Mouse (Mus musculus): ENCODE measurements around the gene Itgb4. TPM values are rescaled to one million over a fixed set of nuclear protein-coding genes. Genes with fewer than 3 reads are reported as not detected.

Itgb4 gene
- polyA plus RNA-seq, 1 experiment = 8.0 TPM

DNA sequence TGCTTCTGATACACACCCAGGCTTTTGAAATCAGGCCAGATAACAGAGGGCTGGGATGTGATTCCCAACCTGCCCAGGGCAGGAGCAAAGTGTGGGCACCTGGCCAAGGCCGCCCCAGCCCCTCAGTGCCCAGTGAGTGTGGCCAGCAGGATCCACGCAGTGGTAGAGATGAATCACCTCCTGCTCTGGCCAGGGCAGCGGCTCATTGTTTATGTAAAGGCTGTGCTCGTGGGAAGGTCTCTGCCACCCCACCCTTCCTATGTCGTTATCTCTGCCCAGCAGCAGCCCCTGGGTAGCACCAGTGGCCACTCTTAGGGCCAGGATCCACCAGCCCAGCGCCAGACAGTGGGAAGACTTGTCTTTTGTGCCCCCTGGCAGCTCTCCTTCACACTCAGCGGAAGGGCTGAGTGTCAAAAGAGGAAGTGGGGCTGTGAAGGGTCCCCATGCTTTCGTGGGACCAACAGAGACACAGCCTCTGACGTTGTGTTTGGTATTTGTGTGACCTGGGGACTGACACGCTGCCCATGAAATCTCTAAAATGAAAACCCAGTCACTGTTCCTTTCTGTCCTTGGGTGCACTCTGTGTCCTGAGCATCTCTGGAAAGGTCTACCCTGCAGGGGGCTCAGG, 9.4 kb upstream of the Itgb4 start:
- Histone ChIP-seq H3K4me3 (ENCODE audit: insufficient read depth, low read length) (no peak overlapping the region), H3K27ac (ENCODE audit: insufficient read depth, low read length) (no peak overlapping the region), H3K4me1 (ENCODE audit: control insufficient read depth, insufficient read depth, low read length) (no peaks in the 10 kb centered on the region)
- no peak for TF ChIP-seq POLR2A (IDR thresholded peaks at IDR 0.05; ENCODE audit: extremely low read depth, insufficient read depth, low read length)
- no peak for TF ChIP-seq CTCF (IDR thresholded peaks at IDR 0.05; ENCODE audit: extremely low read depth, insufficient read depth, low read length)

DNA sequence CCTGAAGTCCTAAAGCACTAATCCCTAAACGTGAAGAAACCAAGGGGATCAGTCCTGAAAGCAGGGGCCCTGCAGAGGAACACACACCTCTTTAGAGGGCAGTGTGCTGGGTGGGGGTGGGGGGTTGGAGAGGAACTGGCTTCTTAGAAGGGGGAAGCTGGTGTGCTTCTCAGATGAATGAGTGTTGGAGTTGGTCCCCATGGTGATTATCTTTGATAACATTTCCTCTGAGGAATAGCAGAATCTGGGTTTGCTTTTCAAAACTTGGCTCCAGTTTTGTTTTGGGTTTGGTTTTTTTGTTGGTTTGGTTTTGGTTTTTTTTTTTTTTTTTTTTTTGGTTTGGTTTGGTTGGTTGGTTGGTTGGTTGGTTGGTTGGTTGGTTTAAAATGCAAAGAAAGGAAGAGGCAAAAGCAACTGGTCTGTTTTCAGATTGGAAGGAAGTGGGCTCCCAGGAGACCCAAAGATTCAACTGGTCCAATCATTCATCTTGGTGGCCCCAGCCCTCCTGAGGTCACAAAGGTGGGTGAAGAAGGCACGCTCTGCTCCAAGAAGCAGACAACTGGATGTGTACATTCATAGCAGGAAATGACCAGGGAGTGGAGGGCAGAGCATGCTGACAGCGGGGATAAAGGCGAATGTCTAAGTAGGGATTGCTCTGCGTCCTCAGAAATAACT, 5.6 kb upstream of the Itgb4 start:
- no peak overlapping the region for H3K27ac ChIP-seq (ENCODE audit: insufficient read depth, low read length)
- H3K4me3 ChIP-seq (ENCODE audit: insufficient read depth, low read length) = no peak overlapping the region
- no peaks in the 10 kb centered on the region for H3K4me1 ChIP-seq (ENCODE audit: control insufficient read depth, insufficient read depth, low read length)
- TF ChIP-seq POLR2A (IDR thresholded peaks at IDR 0.05; ENCODE audit: extremely low read depth, insufficient read depth, low read length) (no peak), CTCF (IDR thresholded peaks at IDR 0.05; ENCODE audit: extremely low read depth, insufficient read depth, low read length) (no peak)

DNA sequence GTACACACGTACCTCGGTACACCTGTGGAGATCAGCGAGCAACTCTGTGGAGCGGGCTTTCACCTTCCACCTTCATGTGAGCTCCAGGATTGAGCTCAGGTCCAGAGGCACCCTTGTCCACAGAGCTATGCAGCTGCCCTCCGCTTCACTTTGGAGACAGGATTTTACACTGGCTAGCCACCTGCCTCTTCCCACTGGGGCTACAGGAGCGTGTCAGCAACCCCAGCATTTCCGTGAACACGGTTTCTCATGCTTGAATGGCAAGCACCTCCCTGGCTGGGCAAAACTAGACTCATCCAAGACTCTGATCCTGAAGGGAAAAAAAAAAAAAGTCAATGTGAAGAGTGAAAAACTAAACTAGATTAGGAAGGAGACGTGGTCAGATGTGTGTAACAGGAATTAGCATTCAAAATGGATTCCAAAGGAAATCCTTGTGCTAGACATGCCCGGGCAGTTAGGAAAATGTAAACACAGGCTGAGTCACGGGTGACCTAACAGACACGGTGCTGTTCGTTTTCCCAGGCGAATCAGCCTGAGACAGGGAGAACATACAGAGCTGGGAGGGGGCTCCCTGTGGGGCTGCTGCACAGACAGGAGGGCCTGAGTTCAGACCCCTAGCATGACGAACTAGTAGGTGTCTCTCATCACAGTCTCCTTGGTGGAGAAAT, 4.4 kb upstream of the Itgb4 start:
- no peak for TF ChIP-seq CTCF (IDR thresholded peaks at IDR 0.05; ENCODE audit: extremely low read depth, insufficient read depth, low read length)
- no peak for TF ChIP-seq POLR2A (IDR thresholded peaks at IDR 0.05; ENCODE audit: extremely low read depth, insufficient read depth, low read length)
- H3K4me3 ChIP-seq (ENCODE audit: insufficient read depth, low read length) = no peak overlapping the region
- no peak overlapping the region for H3K27ac ChIP-seq (ENCODE audit: insufficient read depth, low read length)
- no peaks in the 10 kb centered on the region for H3K4me1 ChIP-seq (ENCODE audit: control insufficient read depth, insufficient read depth, low read length)

DNA sequence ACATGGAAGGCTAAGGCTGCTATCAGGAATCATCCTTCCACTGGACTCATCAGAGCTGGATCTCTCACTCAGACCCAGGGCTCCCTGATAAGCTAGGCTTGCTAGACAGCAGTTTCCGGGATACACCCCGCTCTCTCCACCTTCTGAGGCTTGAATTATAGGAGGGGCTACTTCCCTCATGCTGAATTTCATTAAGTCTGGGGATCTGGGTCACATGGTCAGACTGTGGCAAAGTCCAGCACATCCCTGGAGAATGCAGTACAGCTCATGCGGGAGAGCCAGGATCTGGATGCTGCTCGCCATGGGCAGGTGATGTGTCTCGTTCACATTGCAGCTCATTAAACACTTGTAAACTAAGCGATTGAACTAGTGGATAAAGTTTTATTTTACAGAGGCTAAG, 3.5 kb upstream of the Itgb4 start:
- H3K4me3 ChIP-seq (ENCODE audit: insufficient read depth, low read length) = no peak overlapping the region
- TF ChIP-seq POLR2A (IDR thresholded peaks at IDR 0.05; ENCODE audit: extremely low read depth, insufficient read depth, low read length) (no peak), CTCF (IDR thresholded peaks at IDR 0.05; ENCODE audit: extremely low read depth, insufficient read depth, low read length) (no peak)
- no peaks in the 10 kb centered on the region for H3K4me1 ChIP-seq (ENCODE audit: control insufficient read depth, insufficient read depth, low read length)
- H3K27ac ChIP-seq (ENCODE audit: insufficient read depth, low read length) = no peak overlapping the region

DNA sequence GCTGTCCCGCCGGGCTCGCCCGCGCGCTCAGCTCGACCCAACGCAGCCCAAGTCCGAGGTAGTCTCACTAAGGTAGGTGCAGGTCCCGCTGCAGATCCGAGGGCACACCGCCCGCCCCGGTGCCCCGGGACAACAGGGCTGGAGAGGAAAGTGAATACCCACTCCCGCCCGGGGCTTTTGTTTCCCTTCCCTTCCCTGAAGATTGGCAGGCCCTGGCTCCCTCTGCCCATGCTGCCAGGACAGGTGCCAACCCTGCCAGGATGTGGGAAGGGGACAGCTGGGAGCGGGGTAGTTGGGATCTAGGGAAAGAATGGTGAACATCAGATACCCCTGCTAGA, 543 bp downstream of the Itgb4 start:
- Histone ChIP-seq H3K27ac (ENCODE audit: insufficient read depth, low read length) (no peak overlapping the region), H3K4me3 (ENCODE audit: insufficient read depth, low read length) (no peak overlapping the region), H3K4me1 (ENCODE audit: control insufficient read depth, insufficient read depth, low read length) (no peaks in the 10 kb centered on the region)
- TF ChIP-seq POLR2A (IDR thresholded peaks at IDR 0.05; ENCODE audit: extremely low read depth, insufficient read depth, low read length) (no peak), CTCF (IDR thresholded peaks at IDR 0.05; ENCODE audit: extremely low read depth, insufficient read depth, low read length) (no peak)

- Histone ChIP-seq H3K27ac (ENCODE audit: insufficient read depth, low read length) (no peak overlapping the region), H3K4me1 (ENCODE audit: control insufficient read depth, insufficient read depth, low read length) (no peaks in the 10 kb centered on the region), H3K4me3 (ENCODE audit: insufficient read depth, low read length) (no peak overlapping the region)
- TF ChIP-seq CTCF (IDR thresholded peaks at IDR 0.05; ENCODE audit: extremely low read depth, insufficient read depth, low read length) = no peak
- TF ChIP-seq POLR2A (IDR thresholded peaks at IDR 0.05; ENCODE audit: extremely low read depth, insufficient read depth, low read length) = no peak
Observed at GRCm38 (mm10) chr11:115975544-115975943, 1.0 kb downstream of the Itgb4 start.

GRCm38 (mm10) chr11:115982472-115982871, 8.0 kb downstream of the Itgb4 start:
- H3K4me3 ChIP-seq (ENCODE audit: insufficient read depth, low read length) = no peak overlapping the region
- no peak overlapping the region for H3K27ac ChIP-seq (ENCODE audit: insufficient read depth, low read length)
- H3K4me1 ChIP-seq (ENCODE audit: control insufficient read depth, insufficient read depth, low read length) = no peaks in the 10 kb centered on the region
- TF ChIP-seq CTCF (IDR thresholded peaks at IDR 0.05; ENCODE audit: extremely low read depth, insufficient read depth, low read length) (no peak), POLR2A (IDR thresholded peaks at IDR 0.05; ENCODE audit: extremely low read depth, insufficient read depth, low read length) (no peak)

DNA sequence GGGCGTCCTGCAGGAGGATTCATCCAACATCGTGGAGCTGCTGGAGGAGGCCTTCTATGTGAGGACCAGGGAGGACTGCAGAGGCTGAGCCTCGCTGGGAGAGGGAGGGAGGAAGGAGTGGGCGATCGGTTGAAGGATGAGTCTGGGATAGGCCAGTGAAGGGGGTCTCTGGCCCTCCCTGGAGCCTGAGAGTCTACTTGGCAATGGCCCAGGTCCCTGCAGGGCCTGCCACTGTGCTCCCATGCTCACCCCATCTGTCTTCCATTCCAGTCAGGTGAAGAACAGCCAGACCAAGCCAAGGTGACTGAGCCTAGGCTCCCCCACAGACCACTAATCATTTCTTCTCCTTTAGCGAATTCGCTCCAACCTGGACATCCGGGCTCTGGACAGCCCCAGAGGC, 8.8 kb downstream of the Itgb4 start:
- Histone ChIP-seq H3K4me1 (ENCODE audit: control insufficient read depth, insufficient read depth, low read length) (no peaks in the 10 kb centered on the region), H3K27ac (ENCODE audit: insufficient read depth, low read length) (no peak overlapping the region), H3K4me3 (ENCODE audit: insufficient read depth, low read length) (no peak overlapping the region)
- TF ChIP-seq POLR2A (IDR thresholded peaks at IDR 0.05; ENCODE audit: extremely low read depth, insufficient read depth, low read length) (no peak), CTCF (IDR thresholded peaks at IDR 0.05; ENCODE audit: extremely low read depth, insufficient read depth, low read length) (no peak)

DNA sequence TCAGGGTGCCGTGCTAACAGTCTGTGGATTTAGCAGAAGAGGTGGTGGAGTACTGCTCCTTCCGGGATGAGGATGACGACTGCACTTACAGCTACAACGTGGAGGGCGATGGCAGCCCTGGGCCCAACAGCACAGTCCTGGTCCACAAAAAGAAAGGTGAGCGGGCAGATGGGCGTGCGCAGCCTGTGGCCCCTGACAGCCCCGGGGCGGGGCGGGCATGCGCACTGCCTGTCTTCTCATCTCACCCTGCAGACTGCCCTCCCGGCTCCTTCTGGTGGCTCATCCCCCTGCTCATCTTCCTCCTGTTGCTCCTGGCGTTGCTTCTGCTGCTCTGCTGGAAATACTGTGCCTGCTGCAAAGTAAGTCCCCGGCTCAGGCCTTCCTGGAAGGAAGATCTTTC, 15.2 kb downstream of the Itgb4 start:
- H3K4me3 ChIP-seq (ENCODE audit: insufficient read depth, low read length) = no peak overlapping the region
- no peak for TF ChIP-seq POLR2A (IDR thresholded peaks at IDR 0.05; ENCODE audit: extremely low read depth, insufficient read depth, low read length)
- TF ChIP-seq CTCF (IDR thresholded peaks at IDR 0.05; ENCODE audit: extremely low read depth, insufficient read depth, low read length) = no peak
- no peaks in the 10 kb centered on the region for H3K4me1 ChIP-seq (ENCODE audit: control insufficient read depth, insufficient read depth, low read length)
- H3K27ac ChIP-seq (ENCODE audit: insufficient read depth, low read length) = no peak overlapping the region

DNA sequence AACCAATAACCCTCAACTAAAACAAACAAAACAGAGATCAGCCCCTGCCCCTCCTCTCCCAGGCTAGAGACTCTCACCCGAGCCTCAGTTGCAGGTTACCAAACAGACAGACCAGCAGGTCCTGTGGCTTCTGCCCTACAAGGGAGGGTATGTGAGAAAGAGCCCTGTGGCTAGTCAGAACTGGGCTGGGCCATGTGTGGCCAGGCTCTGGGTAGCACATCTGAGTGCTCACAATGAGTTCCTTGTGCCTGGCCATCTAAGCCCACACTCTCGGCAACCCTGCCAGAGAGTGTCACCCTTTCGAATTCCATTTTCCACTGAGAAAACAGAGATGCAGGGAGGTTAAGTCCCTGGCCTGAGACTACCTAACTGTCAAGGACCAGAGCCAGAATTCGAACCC, 17.6 kb downstream of the Itgb4 start:
- H3K4me1 ChIP-seq (ENCODE audit: control insufficient read depth, insufficient read depth, low read length) = no peaks in the 10 kb centered on the region
- TF ChIP-seq CTCF (IDR thresholded peaks at IDR 0.05; ENCODE audit: extremely low read depth, insufficient read depth, low read length) (no peak), POLR2A (IDR thresholded peaks at IDR 0.05; ENCODE audit: extremely low read depth, insufficient read depth, low read length) (0 out of 2 replicates have a peak, but pooled peaks have one; percentile 24)
- peak overlapping the region; percentile 57; the same call in 1 of the 2 replicates for H3K27ac ChIP-seq (ENCODE audit: insufficient read depth, low read length)
- no peak overlapping the region for H3K4me3 ChIP-seq (ENCODE audit: insufficient read depth, low read length)

Data from cortical plate, adult 2 months (tissue).